Mouse (Mus musculus) heart, adult 11 months (tissue): ENCODE data around the gene Arg1.

Source experiments
- DNase-seq: peaks from one replicate; pipeline ENCODE4 v3.0.0; 2022

Gene Arg1

GRCm38 (mm10) chr10:24926962-24927720 is at the start of gene Arg1:
Arg1 (minus strand) TSS chr10:24927484.
- peak; percentile 86 for DNase-seq

GRCm38 (mm10) chr10:24973845-24974514 is 46.7 kb upstream of the Arg1 start:
- no peak for DNase-seq

- DNase-seq, result no peak
These were observed 46.1 kb upstream of the Arg1 start for GRCm38 (mm10) chr10:24973385-24973784.

GRCm38 (mm10) chr10:24972923-24973322 is 45.6 kb upstream of the Arg1 start:
- DNase-seq, result no peak

GRCm38 (mm10) chr10:24965821-24966550 is 38.7 kb upstream of the Arg1 start:
- no peak for DNase-seq

- DNase-seq, result no peak
These were observed 34.6 kb upstream of the Arg1 start for GRCm38 (mm10) chr10:24961889-24962288.

GRCm38 (mm10) chr10:24961112-24961511 is 33.8 kb upstream of the Arg1 start:
- DNase-seq, result no peak

- no peak for DNase-seq
These were observed 32.0 kb upstream of the Arg1 start for GRCm38 (mm10) chr10:24959043-24959916.

GRCm38 (mm10) chr10:24958280-24959042 is 31.2 kb upstream of the Arg1 start:
- DNase-seq, result no peak

GRCm38 (mm10) chr10:24953876-24954275 is 26.6 kb upstream of the Arg1 start:
- no peak for DNase-seq

GRCm38 (mm10) chr10:24952549-24952948 is 25.3 kb upstream of the Arg1 start:
- DNase-seq, result no peak

- DNase-seq, result no peak
These were observed 24.3 kb upstream of the Arg1 start for GRCm38 (mm10) chr10:24951575-24951974.

- DNase-seq, result no peak
These were observed 22.9 kb upstream of the Arg1 start for GRCm38 (mm10) chr10:24950223-24950622.

GRCm38 (mm10) chr10:24948278-24948677 is 21.0 kb upstream of the Arg1 start:
- no peak for DNase-seq

GRCm38 (mm10) chr10:24947871-24948270 is 20.6 kb upstream of the Arg1 start:
- DNase-seq, result no peak

GRCm38 (mm10) chr10:24930143-24930542 is 2.9 kb upstream of the Arg1 start:
- peak; percentile 81 for DNase-seq

GRCm38 (mm10) chr10:24928072-24928471 is 788 bp upstream of the Arg1 start:
- DNase-seq, result peak; percentile 92

GRCm38 (mm10) chr10:24926380-24926779 is 904 bp downstream of the Arg1 start:
- DNase-seq, result peak; percentile 28

GRCm38 (mm10) chr10:24924296-24924695 is 3.0 kb downstream of the Arg1 start:
- DNase-seq, result peak; percentile 55

- DNase-seq, result peak; percentile 80
These were observed 4.3 kb downstream of the Arg1 start for GRCm38 (mm10) chr10:24922977-24923376.

- DNase-seq, result peak; percentile 61
These were observed 11.8 kb downstream of the Arg1 start for GRCm38 (mm10) chr10:24915486-24915885.

- peak; percentile 79 for DNase-seq
These were observed 14.7 kb downstream of the Arg1 start for GRCm38 (mm10) chr10:24912576-24912975.
